Mouse (Mus musculus): Measurements from ENCODE around the gene Rhox2g. TPM values are rescaled to one million over a fixed set of nuclear protein-coding genes. Genes with fewer than 3 reads are reported as not detected.

The Rhox2g gene
- polyA plus RNA-seq, 1 experiment from 2014 or later, result not detected

Other genes starting within 250 kb of the Rhox2g start
- gene Rhox2b, start 231.4 kb downstream of the Rhox2g start, polyA plus RNA-seq (2014; fragmentation: Nextera tagmentation; extraction: Ambion mirVana), result not detected in 2 replicates
- not detected in 2 replicates for gene Rhox4b, start 211.0 kb downstream of the Rhox2g start, polyA plus RNA-seq (2014; fragmentation: Nextera tagmentation; extraction: Ambion mirVana)
- not detected in 2 replicates for gene Rhox2c, start 189.8 kb downstream of the Rhox2g start, polyA plus RNA-seq (2014; fragmentation: Nextera tagmentation; extraction: Ambion mirVana)
- not detected in 2 replicates for gene Rhox3c, start 184.9 kb downstream of the Rhox2g start, polyA plus RNA-seq (2014; fragmentation: Nextera tagmentation; extraction: Ambion mirVana)
- not detected in 2 replicates for gene Rhox4c, start 163.1 kb downstream of the Rhox2g start, polyA plus RNA-seq (2014; fragmentation: Nextera tagmentation; extraction: Ambion mirVana)
- not detected in 2 replicates for gene Rhox2d, start 150.0 kb downstream of the Rhox2g start, polyA plus RNA-seq (2014; fragmentation: Nextera tagmentation; extraction: Ambion mirVana)
- 0.13 TPM in 1 of 2 replicates, not detected in the other for gene Rhox4d, start 129.1 kb downstream of the Rhox2g start, polyA plus RNA-seq (2014; fragmentation: Nextera tagmentation; extraction: Ambion mirVana)
- gene Rhox2e, start 113.0 kb downstream of the Rhox2g start, polyA plus RNA-seq (2014; fragmentation: Nextera tagmentation; extraction: Ambion mirVana), result not detected in 2 replicates
- gene Rhox3e, start 101.5 kb downstream of the Rhox2g start, polyA plus RNA-seq (2014; fragmentation: Nextera tagmentation; extraction: Ambion mirVana), result not detected in 2 replicates
- not detected in 2 replicates for gene Rhox4e, start 86.1 kb downstream of the Rhox2g start, polyA plus RNA-seq (2014; fragmentation: Nextera tagmentation; extraction: Ambion mirVana)
- 0.23 TPM in 1 of 2 replicates, not detected in the other for gene Rhox2f, start 72.1 kb downstream of the Rhox2g start, polyA plus RNA-seq (2014; fragmentation: Nextera tagmentation; extraction: Ambion mirVana)
- gene Rhox3f, start 62.5 kb downstream of the Rhox2g start, polyA plus RNA-seq (2014; fragmentation: Nextera tagmentation; extraction: Ambion mirVana), result not detected in 2 replicates
- not detected in 2 replicates for gene Rhox4f, start 35.8 kb downstream of the Rhox2g start, polyA plus RNA-seq (2014; fragmentation: Nextera tagmentation; extraction: Ambion mirVana)
- gene Rhox3g, start 14.9 kb downstream of the Rhox2g start, polyA plus RNA-seq (2014; fragmentation: Nextera tagmentation; extraction: Ambion mirVana), result not detected in 2 replicates
- gene Rhox4g, start 7.9 kb upstream of the Rhox2g start, polyA plus RNA-seq (2014; fragmentation: Nextera tagmentation; extraction: Ambion mirVana), result not detected in 2 replicates
- not detected in 2 replicates for gene Rhox3h, start 25.3 kb upstream of the Rhox2g start, polyA plus RNA-seq (2014; fragmentation: Nextera tagmentation; extraction: Ambion mirVana)
- gene Rhox2h, start 29.8 kb upstream of the Rhox2g start, polyA plus RNA-seq (2014; fragmentation: Nextera tagmentation; extraction: Ambion mirVana), result not detected in 2 replicates
- gene Rhox5, start 161.4 kb upstream of the Rhox2g start, polyA plus RNA-seq (2014; fragmentation: Nextera tagmentation; extraction: Ambion mirVana), result 3.9 and 4.0 TPM in 2 replicates
- gene Rhox6, start 183.4 kb upstream of the Rhox2g start, polyA plus RNA-seq (2014; fragmentation: Nextera tagmentation; extraction: Ambion mirVana), result not detected in 2 replicates
- not detected in 2 replicates for gene Rhox7a, start 188.2 kb upstream of the Rhox2g start, polyA plus RNA-seq (2014; fragmentation: Nextera tagmentation; extraction: Ambion mirVana)
- gene Rhox8, start 235.5 kb upstream of the Rhox2g start, polyA plus RNA-seq (2014; fragmentation: Nextera tagmentation; extraction: Ambion mirVana), result not detected in 2 replicates